Mouse (Mus musculus) kidney, embryonic 15.5 days (tissue): ENCODE results near the gene Olfr427. TPM values are rescaled to one million over a fixed set of nuclear protein-coding genes. Genes with fewer than 3 reads are reported as not detected.

Experiments used
- ATAC-seq: fragments of 200-750 bp; cut with Nextera tagmentation; replicated peaks from 2 replicates; pipeline ENCODE4 v1.8.0; 2017; ENCODE audit warnings: moderate TSS enrichment; ENCODE audit not compliant: low FRiP score
- H3K27ac ChIP-seq: fragments of 300-500 bp; sonication (generic); 2 replicates; pipeline ENCODE4 v1.5.1; 2015; ENCODE audit warnings: mild to moderate bottlenecking, inconsistent platforms
- H3K27me3 ChIP-seq: fragments of 300-500 bp; sonication (generic); 2 replicates; pipeline ENCODE4 v1.6.1; 2015; ENCODE audit warnings: inconsistent platforms
- H3K36me3 ChIP-seq: fragments of 300-500 bp; sonication (generic); 2 replicates; pipeline ENCODE4 v1.6.1; 2015; ENCODE audit warnings: inconsistent platforms
- H3K4me1 ChIP-seq: fragments of 300-500 bp; sonication (generic); 2 replicates; pipeline ENCODE4 v1.6.1; 2015; ENCODE audit warnings: inconsistent platforms
- H3K4me2 ChIP-seq: fragments of 300-500 bp; sonication (generic); 2 replicates; pipeline ENCODE4 v1.6.1; 2015; ENCODE audit warnings: moderate library complexity, mild to moderate bottlenecking, inconsistent platforms
- H3K4me3 ChIP-seq: fragments of 300-500 bp; sonication (generic); replicated peaks from 2 replicates; pipeline ENCODE4 v1.5.1; 2015; ENCODE audit warnings: mild to moderate bottlenecking, inconsistent platforms
- H3K9ac ChIP-seq: fragments of 300-500 bp; sonication (generic); 2 replicates; pipeline ENCODE4 v1.6.1; 2015; ENCODE audit warnings: mild to moderate bottlenecking, inconsistent platforms
- H3K9me3 ChIP-seq: fragments of 300-500 bp; sonication (generic); replicated peaks from 2 replicates; pipeline ENCODE4 v1.6.1; 2016; ENCODE audit warnings: inconsistent platforms
- WGBS: fragments of 180-500 bp; shearing (Covaris S2); methylation state at CpG from one replicate; pipeline ENCODE4 v1.1.7; 2015; ENCODE audit warnings: mixed read lengths; 5-methylcytosine and 5-hydroxymethylcytosine counted together
- polyA plus RNA-seq: library from polyadenylated mRNA; unstranded; fragments of >200 nt; fragmentation: Nextera tagmentation; extraction: Ambion mirVana; gene quantifications from 2 replicates; pipeline ENCODE4 v1.2.1, GENCODE M21; 2015

Gene Olfr427
- polyA plus RNA-seq, 1 experiment from 2014 or later = not detected

DNA sequence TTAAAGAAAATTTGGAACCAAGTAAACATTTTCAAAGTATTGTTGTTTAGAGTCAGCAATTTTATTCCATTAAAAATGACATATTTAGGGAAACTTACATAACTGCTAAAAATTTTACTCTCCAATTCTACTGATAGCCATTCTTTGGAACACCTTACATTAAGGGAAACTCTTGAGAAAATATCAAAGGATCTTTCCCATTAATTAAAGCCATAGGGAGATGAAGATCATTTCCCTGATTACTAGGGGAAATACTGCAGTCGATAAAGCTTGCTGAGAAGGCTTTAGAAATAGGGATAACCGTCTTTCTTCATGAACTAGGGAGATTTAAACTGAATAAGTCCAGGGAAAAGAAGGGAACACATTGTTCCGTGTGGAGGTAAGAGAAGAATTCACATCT, 34.5 kb downstream of the Olfr427 start, which contains the start of gene Olfr424:
Gene Olfr424, plus strand, starts transcription at position 301 of the 400 bp plus-strand sequence.
- Histone ChIP-seq H3K9ac (no peak within 1 kb of the TSS), H3K27me3 (no peaks in the 10 kb centered on the region), H3K4me1 (no peaks in the 10 kb centered on the region), H3K4me2 (no peak within 1 kb of the TSS), H3K36me3 (no peaks in the 10 kb centered on the region), H3K9me3 (no peaks in the 10 kb centered on the region), H3K4me3 (no peak within 1 kb of the TSS), H3K27ac (no peak within 1 kb of the TSS)
- no peak for ATAC-seq
- WGBS = 79% methylated on average over 3 of the region's 3 CpGs

DNA sequence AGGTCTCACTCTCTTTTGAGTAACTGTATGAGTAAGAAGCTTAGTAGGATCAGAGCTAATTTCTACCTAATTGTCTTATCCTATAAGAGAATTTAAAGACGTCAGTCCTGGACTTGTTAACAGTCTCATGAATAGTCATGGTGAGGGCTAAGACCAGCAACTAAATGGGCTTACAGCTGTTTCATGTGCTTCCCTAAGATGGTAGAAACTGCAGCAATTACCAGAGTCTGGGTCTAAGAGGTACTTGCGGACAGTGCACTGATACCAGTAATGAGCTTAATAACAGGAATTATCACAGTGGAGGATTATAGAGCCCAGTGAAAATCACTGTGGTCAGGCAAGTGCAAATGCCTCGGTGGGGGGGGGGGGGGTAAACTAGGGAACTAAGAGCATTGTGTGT, 35.3 kb downstream of the Olfr427 start:
- WGBS = 79% methylated on average over 3 of the region's 3 CpGs
- Histone ChIP-seq H3K36me3 (no peaks in the 10 kb centered on the region), H3K27me3 (no peaks in the 10 kb centered on the region), H3K9ac (no peak overlapping the region), H3K4me3 (no peak overlapping the region), H3K4me2 (no peak overlapping the region), H3K9me3 (no peaks in the 10 kb centered on the region), H3K27ac (no peak overlapping the region), H3K4me1 (no peaks in the 10 kb centered on the region)
- ATAC-seq = no peak

DNA sequence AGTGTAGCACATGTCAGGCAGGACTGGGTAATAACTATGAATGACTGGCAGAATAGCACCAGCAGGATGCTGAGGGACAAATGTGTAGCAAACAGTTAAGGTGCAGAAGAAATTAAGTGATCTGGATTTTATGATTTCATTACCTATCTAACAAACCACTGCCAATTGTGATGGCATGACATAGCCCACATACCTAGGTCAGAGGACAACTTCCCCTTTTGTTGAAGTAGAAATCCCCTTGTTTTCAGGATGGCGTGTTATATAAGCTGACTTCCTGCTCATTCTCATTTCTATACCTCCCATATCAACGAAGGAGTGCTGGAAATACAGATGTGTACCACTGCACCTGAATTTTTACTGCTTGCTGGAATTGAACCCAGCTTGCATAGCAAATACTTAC, 44.7 kb downstream of the Olfr427 start:
- Histone ChIP-seq H3K9ac (no peak overlapping the region), H3K27me3 (no peaks in the 10 kb centered on the region), H3K4me1 (no peaks in the 10 kb centered on the region), H3K27ac (no peak overlapping the region), H3K9me3 (no peaks in the 10 kb centered on the region), H3K4me2 (no peak overlapping the region), H3K4me3 (no peak overlapping the region), H3K36me3 (no peaks in the 10 kb centered on the region)
- ATAC-seq = no peak
- WGBS = 74% methylated on average over 2 of the region's 2 CpGs

DNA sequence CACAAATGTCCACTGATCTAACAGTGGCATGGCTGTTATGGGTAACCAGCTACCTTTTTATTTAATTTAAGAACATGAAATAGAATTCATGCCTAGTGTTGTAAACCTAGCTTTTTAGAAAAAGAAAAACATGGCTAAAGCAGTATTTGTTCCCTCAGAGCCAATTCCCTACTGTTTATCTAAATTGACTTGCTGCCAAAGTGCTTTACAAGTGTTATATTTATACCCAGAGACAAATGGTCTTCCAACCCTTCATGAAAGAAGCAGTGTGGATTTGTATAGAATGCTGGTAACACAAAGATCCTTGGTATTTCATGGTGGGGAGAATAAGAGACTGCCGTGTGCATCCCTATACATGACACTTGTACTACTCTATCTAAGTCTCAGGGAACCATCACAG, 50.0 kb downstream of the Olfr427 start:
- no peak for ATAC-seq
- no peak overlapping the region for H3K4me3 ChIP-seq
- no peak overlapping the region for H3K9ac ChIP-seq
- no peaks in the 10 kb centered on the region for H3K27me3 ChIP-seq
- H3K27ac ChIP-seq = no peak overlapping the region
- no peaks in the 10 kb centered on the region for H3K4me1 ChIP-seq
- WGBS = 93% methylated on average over 1 of the region's 1 CpGs
- H3K9me3 ChIP-seq = no peaks in the 10 kb centered on the region
- no peak overlapping the region for H3K4me2 ChIP-seq
- H3K36me3 ChIP-seq = no peaks in the 10 kb centered on the region

DNA sequence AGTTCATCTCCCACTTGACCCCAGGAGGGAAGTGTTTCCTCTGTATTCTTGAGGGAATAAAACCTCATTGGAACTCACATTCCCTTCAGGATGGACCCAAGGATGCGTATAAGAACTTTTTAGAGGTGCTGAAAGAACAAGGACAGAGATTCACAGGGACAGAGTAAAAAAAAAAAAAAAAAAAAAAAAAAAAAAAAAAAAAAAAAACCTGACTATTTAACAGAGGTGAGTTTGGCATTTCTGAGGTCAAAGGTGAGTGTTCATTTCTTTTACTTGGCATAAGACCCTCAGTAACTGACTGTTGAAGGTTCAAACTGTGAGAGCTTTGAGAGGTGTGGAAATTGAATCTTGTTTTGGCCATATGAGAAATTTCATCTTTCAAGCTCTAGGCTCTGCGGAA, 52.6 kb downstream of the Olfr427 start:
- Histone ChIP-seq H3K36me3 (no peaks in the 10 kb centered on the region), H3K27ac (no peak overlapping the region), H3K9ac (no peak overlapping the region), H3K9me3 (no peaks in the 10 kb centered on the region), H3K27me3 (no peaks in the 10 kb centered on the region), H3K4me3 (no peak overlapping the region), H3K4me2 (no peak overlapping the region), H3K4me1 (no peaks in the 10 kb centered on the region)
- WGBS = 87% methylated on average over 2 of the region's 2 CpGs
- ATAC-seq = no peak

Other genes with a start within 250 kb of the Olfr427 start
- gene Ifi211, start 183.8 kb upstream of the Olfr427 start, polyA plus RNA-seq = 0.73 and 0.87 TPM in 2 replicates
- 2.1 and 3.7 TPM in 2 replicates for gene Mndal, start 154.4 kb upstream of the Olfr427 start, polyA plus RNA-seq
- 2.0 TPM in 2 replicates for gene Ifi203, start 154.2 kb upstream of the Olfr427 start, polyA plus RNA-seq
- 0.15 TPM in 1 of 2 replicates, not detected in the other for gene Ifi202b, start 114.1 kb upstream of the Olfr427 start, polyA plus RNA-seq
- not detected in 2 replicates for gene Ifi205, start 65.1 kb upstream of the Olfr427 start, polyA plus RNA-seq
- not detected in 2 replicates for gene Olfr433, start 56.2 kb upstream of the Olfr427 start, polyA plus RNA-seq
- gene Olfr432, start 47.7 kb upstream of the Olfr427 start, polyA plus RNA-seq = not detected in 2 replicates
- not detected in 2 replicates for gene Olfr430, start 30.3 kb upstream of the Olfr427 start, polyA plus RNA-seq
- not detected in 2 replicates for gene Olfr429, start 12.6 kb upstream of the Olfr427 start, polyA plus RNA-seq
- gene Olfr231, start 24.3 kb downstream of the Olfr427 start, polyA plus RNA-seq = not detected in 2 replicates
- gene Olfr424, start 34.6 kb downstream of the Olfr427 start, polyA plus RNA-seq = not detected in 2 replicates
- not detected in 2 replicates for gene Olfr420, start 58.7 kb downstream of the Olfr427 start, polyA plus RNA-seq
- gene Spta1, start 75.9 kb downstream of the Olfr427 start, polyA plus RNA-seq = 0.57 and 0.77 TPM in 2 replicates
- not detected in 2 replicates for gene Olfr419, start 155.2 kb downstream of the Olfr427 start, polyA plus RNA-seq
- gene Mptx1, start 233.6 kb downstream of the Olfr427 start, polyA plus RNA-seq = 0.22 TPM in 1 of 2 replicates, not detected in the other